Mouse (Mus musculus) kidney, adult 2 months (tissue): ENCODE results near the gene Ighmbp2.

ENCODE experiments used
- CTCF ChIP-seq: fragments of 200-500 bp; conservative IDR thresholded peaks from 2 replicates; pipeline ENCODE4 v1.5.1; 2011; ENCODE audit warnings: low read depth, mild to moderate bottlenecking, control low read depth, low read length, moderate library complexity, mixed read lengths; ENCODE audit not compliant: insufficient read depth, insufficient read length
- POLR2A ChIP-seq: fragments of 200-500 bp; IDR thresholded peaks from one replicate; pipeline ENCODE4 v1.6.1; 2011; ENCODE audit warnings: low read depth, low read length, control low read depth

DNA sequence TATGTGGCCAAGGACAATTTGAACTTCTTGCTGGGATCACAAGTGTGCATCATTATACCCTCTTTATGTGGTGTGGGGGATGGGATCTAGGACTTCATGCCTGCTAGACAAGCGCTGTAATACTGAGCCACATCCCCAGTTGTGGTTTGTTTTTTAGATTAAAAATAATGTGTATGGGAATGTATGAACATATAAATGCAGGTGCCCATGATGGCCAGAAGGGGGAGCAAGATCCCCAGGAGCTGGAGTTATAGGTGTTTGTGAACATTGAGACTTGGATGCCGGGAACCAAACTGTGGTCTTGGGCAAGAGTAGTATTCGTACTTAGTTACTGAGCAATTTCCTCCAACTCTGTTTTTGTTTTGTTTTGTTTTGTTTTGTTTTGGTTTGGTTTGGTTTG is 38.0 kb upstream of the Ighmbp2 start:
- TF ChIP-seq CTCF (peak; percentile 62), POLR2A (no peak)
